Mouse (Mus musculus) urinary bladder, postnatal 4 days (tissue): ENCODE measurements around the gene Tmem209.

Source experiments
- DNase-seq, 2 experiments: peaks; one replicate each; pipeline ENCODE4 v3.0.0; 2021 to 2022; ENCODE audit warnings: low spot score in 2 of 2

The Tmem209 gene

GRCm38 (mm10) chr6:30538240-30538639 lies 28.7 kb upstream of the Tmem209 start:
- DNase-seq: no peak

- no peak for DNase-seq
Observed at GRCm38 (mm10) chr6:30535340-30535739, 25.8 kb upstream of the Tmem209 start.

GRCm38 (mm10) chr6:30528800-30529199 lies 19.2 kb upstream of the Tmem209 start:
- no peak for DNase-seq

- peak in 1 of 2 experiments; percentile 33 for DNase-seq
Observed at GRCm38 (mm10) chr6:30526586-30527515, 17.3 kb upstream of the Tmem209 start.

GRCm38 (mm10) chr6:30525456-30526332 lies 16.1 kb upstream of the Tmem209 start:
- no peak for DNase-seq

DNA sequence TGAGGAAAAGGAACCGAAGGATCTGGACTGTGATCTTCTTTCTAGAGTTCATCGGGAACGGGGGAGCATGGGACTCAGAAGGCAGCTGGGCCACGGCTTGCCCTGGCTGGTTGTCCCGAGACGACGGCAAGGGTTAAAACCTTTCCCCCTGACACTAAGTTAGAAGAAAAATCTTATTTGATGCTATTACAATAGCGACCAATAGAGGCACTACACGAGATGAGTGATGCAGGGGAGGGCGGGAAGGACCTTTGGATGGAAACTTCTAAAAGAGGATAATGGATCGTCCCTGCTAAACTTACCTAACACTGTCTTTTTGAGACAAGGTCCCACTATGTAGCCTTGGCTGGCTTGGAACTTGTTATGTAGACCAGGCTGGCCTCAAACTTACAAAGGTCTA lies 10.8 kb upstream of the Tmem209 start:
- no peak for DNase-seq

DNA sequence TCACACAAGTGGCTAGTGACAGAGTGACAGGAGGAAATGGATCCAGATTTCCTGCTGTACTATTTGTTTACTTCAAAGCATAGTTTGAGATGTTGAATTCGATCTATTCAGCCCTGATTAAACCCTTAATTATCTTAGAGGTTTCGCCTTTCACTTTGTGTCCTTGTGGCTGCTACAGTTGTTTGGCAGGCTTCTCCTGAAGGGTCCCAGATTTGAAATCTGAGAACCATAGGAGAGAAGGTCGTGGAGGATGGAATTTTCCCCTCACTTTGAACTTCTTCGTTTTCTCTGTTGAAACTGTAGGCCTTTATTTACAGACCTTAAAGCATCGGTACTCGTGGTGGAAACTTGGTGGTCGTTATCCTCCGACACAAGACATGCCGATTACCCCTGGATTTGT lies 4.7 kb upstream of the Tmem209 start:
- no peak for DNase-seq

GRCm38 (mm10) chr6:30510291-30510690 lies 708 bp upstream of the Tmem209 start:
- no peak for DNase-seq

DNA sequence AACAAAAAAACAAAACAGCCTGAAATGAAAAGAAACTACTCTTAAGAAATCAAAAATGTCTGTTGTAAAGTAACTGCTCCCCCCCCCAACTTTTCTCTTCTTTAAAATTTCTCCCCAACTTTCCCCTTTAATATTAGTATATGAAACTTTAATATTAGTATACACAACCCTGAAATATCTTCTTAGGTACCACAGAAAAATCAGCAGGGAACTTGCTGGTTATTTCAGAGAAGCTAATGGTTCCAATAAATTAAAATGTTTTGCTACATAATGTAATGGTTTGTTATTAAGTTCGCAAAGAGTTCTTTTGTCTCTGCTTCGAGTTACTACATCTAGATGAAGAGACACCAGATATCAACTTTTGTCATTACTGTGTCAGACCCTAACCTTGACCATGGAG lies 759 bp downstream of the Tmem209 start:
- DNase-seq: no peak

DNA sequence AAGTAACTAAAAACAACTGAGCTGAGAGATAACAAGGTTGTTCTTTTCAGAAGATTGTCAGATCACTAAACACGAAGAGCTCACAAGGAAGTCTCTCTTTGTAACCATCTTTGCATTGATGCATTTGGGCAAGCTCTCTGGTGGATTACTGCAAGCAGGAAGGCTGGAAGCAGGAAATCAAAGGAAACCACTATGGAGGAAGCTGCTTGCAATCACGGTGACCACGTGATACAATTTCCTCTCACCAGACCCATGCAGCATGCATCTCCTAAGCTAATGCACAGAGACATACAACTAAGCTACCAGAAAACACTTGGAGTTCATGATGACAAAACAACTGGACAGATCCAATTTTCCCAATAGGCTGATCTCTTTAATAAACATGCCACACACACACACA lies 10.5 kb downstream of the Tmem209 start:
- no peak for DNase-seq

- no peak for DNase-seq
Observed at GRCm38 (mm10) chr6:30486504-30486903, 23.1 kb downstream of the Tmem209 start.

DNA sequence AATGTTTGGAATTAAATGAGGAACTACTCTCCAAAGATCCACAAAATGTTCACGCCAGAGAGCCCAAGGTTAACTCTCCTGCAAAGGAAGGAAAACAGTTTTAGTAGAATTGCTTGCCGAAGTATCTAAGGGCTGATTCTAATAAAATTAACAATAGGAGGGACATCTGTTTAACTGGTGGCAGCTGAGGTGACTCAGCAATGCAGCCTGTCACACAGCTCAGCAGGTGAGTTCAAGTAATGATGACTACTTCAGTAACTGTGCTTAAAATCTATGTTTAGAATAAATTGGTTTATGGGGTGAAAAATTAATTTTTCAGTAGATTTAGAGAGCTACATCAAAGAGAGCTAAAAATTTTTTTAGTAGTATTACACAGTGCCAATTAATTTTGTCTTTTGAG lies 26.7 kb downstream of the Tmem209 start:
- DNase-seq: no peak

- DNase-seq: no peak
Observed at GRCm38 (mm10) chr6:30479418-30479817, 30.2 kb downstream of the Tmem209 start.

DNA sequence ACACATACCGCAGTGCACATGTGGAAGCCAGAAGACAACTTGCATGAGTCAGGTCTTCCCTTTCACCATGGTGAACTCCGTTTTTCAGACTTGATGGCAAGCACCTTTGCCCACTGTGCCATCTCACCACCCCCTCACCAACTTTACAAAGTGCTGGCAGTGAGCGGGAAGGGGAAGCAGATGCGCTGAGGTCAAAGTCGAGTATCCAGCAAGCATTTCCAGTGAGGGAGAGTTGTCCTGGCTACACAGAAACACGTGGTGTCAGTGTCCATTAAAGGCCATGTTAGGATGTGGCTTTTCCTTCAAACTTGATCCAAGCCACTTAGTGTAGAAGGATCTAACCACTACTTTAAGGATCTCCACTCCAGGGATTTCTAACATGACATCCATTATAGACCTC lies 31.8 kb downstream of the Tmem209 start:
- no peak for DNase-seq

GRCm38 (mm10) chr6:30477210-30477714 lies 32.3 kb downstream of the Tmem209 start:
- DNase-seq: no peak

GRCm38 (mm10) chr6:30476025-30476765 lies 33.4 kb downstream of the Tmem209 start:
- no peak for DNase-seq

DNA sequence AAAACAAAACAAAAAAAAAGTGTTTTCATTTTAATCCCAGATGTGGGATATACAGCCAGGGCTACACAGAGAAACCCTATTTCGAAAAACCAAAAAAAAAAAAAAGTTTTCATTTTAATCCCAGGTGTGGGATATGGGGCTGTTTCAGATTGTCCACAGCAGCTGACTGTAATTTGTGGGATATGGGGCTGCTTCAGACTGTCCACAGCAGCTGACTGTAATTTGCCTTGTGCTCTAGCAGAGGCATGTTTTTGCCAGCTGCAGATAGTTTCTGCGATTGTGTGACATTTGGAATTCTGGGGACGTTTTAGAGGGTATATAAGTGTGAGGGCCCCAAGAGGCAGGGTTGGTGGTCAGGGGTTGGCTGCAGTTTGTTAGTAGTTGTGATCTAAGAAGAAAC lies 37.9 kb downstream of the Tmem209 start:
- no peak for DNase-seq

DNA sequence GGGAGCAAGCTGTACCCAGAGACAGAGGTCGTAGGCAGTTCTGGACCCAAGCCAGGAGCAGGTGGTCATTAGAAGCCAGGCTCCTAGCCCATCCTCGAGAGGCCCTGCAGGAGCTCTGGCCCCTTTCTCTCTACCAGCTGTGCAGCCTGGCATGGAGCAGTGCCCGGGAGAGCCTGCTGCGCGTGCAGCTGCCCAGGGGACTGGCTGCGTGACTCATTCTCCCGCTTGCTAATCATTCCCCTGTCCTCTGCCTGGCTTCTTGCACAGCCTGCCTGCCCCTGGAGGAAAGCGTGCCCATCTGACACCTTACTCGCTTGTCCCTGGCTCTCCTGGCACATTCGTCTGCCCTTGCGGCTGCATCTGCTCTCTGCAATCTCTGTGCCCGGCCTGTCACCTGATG lies 40.2 kb downstream of the Tmem209 start:
- no peak for DNase-seq

GRCm38 (mm10) chr6:30468684-30469083 lies 40.9 kb downstream of the Tmem209 start:
- no peak for DNase-seq

- DNase-seq: no peak
Observed at GRCm38 (mm10) chr6:30468058-30468457, 41.5 kb downstream of the Tmem209 start.

- DNase-seq: no peak
Observed at GRCm38 (mm10) chr6:30465586-30465985, 44.0 kb downstream of the Tmem209 start.

DNA sequence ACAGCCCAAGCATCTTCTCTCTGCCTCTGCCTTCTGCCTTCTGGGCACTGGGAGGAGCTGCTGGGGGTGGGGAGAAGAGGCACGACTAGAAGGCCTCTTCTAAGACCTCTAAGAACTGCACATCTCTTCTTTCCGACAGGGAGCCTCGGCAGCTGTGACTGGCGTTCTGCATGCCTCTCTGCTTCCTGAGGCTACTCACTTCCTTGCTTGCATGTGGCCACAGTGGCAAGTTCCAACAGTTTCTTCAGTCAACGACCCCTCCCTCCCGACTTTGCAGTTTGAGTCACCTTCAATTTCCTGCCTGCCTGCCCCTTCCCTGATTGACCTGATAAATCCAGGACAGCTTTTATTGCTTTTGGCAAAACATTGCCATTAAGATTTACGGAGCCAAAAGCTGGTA lies 46.8 kb downstream of the Tmem209 start:
- DNase-seq: no peak
